Comparison of ENCODE assay signal across 8 mouse cellular contexts in the genomic region with DNA sequence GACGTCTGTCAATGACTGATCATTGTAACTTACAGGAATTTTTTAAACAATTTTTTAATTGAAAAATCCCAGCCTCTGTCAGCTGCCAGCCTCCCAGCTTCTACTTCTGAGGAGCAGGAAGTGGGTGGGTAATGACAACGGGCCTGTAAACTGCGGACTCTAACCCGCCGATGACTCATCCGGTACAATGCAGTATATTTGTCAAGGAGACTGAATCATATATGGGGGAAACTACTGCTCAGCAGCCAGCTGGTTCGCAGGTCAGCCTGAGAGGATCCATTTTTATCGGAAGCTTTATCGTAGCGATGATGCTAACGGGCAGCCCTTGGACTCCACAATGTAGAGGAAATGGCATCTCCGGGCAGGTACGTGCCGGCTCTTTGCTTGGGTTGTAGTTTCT. TPM values are rescaled to one million over a fixed set of nuclear protein-coding genes. Genes with fewer than 3 reads are reported as not detected.
A peak's percentile ranks its signal among the peaks of the same experiment; 100 is the strongest.
DNase-seq lines count a peak whose midpoint lies in the region; ATAC-seq and TF ChIP-seq lines count a peak whose summit lies in the region.

No protein-coding gene starts in this region.

- H3K27ac ChIP-seq in intestine, postnatal 0 days (ENCODE audit: low read depth, low read length), result peak overlapping the region; percentile 91

- H3K4me3 ChIP-seq in intestine, postnatal 0 days (ENCODE audit: low read depth, low read length), result peak overlapping the region; percentile 13; the same call in 1 of the 2 replicates

- 0 out of 2 replicates have a peak, but pooled peaks cover 6% of the 10 kb centered on the region for H3K36me3 ChIP-seq in intestine, postnatal 0 days (ENCODE audit: control insufficient read depth, insufficient read depth)

- peak overlapping the region; percentile 49 for H3K4me2 ChIP-seq in intestine, postnatal 0 days (replicated peaks; ENCODE audit: low read depth)

- no peaks in the 10 kb centered on the region; the same call in 1 of the 2 replicates for H3K4me1 ChIP-seq in intestine, postnatal 0 days (replicated peaks; ENCODE audit: control insufficient read depth, insufficient read depth, low read length)

- H3K9me3 ChIP-seq in intestine, postnatal 0 days (ENCODE audit: control insufficient read depth), result no peaks in the 10 kb centered on the region

- ATAC-seq in intestine, postnatal 0 days, result peak; percentile 96
- 0 out of 2 replicates have a peak, but pooled peaks have one; percentile 16 for ATAC-seq in megakaryocyte-erythroid progenitor cell, adult 5-6 weeks (replicated peaks; ENCODE audit: low FRiP score, low TSS enrichment, poor library complexity, severe bottlenecking)

- H3K9ac ChIP-seq in intestine, postnatal 0 days (ENCODE audit: low read depth, low read length), result no peak overlapping the region

- no peak for TF ChIP-seq CTCF in intestine, postnatal 0 days (IDR thresholded peaks at IDR 0.05; ENCODE audit: low read depth)

- WGBS in intestine, postnatal 0 days, result 4% methylated on average over 14 of the region's 14 CpGs

- intact Hi-C loops in heart, postnatal 36 days (cut with DNase I), result no loop called here

- peak; percentile 95 for DNase-seq in heart, adult 11 months
- DNase-seq in heart, postnatal 36 days, result no peak
- DNase-seq in 3134 (ENCODE audit: extremely low read depth, insufficient read length, low spot score), result peak; percentile 62
- DNase-seq in adrenal gland, postnatal 25 days, result peak; percentile 48
- DNase-seq in cerebellum, postnatal 4 days (ENCODE audit: low spot score in 2 of 2), result no peak
- DNase-seq in cerebellum, postnatal 36 days, result no peak

- no peaks in the 10 kb centered on the region for H3K27me3 ChIP-seq in intestine, postnatal 0 days (replicated peaks; ENCODE audit: control insufficient read depth, insufficient read depth, low read length)

RNA-seq across cellular contexts. Expression of gene Spred2, which starts 55.2 kb away (rescaled TPM):
- total RNA-seq in heart, postnatal 36 days (2021), result 10 to 100 TPM; 23.4 to 28.4 TPM
- 30.1 and 34.5 TPM in 2 replicates for total RNA-seq in adrenal gland, postnatal 25 days (2021)
- polyA plus RNA-seq in intestine, postnatal 0 days (2015; fragmentation: Nextera tagmentation; extraction: Ambion mirVana), result 5.6 and 5.7 TPM in 2 replicates
- total RNA-seq in megakaryocyte-erythroid progenitor cell, adult 5-6 weeks (2014; fragmentation: Nextera tagmentation), result 21.5 and 23.6 TPM in 2 replicates
- 4.6 and 5.4 TPM in 2 replicates for total RNA-seq in megakaryocyte-erythroid progenitor cell, adult 5-6 weeks (2017)

Comparison
In these comparisons a context has a peak if more than half of its experiments do, and no peak if none do; other contexts are left out.
1. DNase-seq: peak in heart, adult 11 months (single experiment), 3134 (single experiment) and adrenal gland, postnatal 25 days (single experiment); none in heart, postnatal 36 days (0 of 2), cerebellum, postnatal 4 days (0 of 2) and cerebellum, postnatal 36 days (0 of 2).